Mouse (Mus musculus) C2C12 (cell line): ENCODE measurements around the gene Tubb1. TPM values are rescaled to one million over a fixed set of nuclear protein-coding genes. Genes with fewer than 3 reads are reported as not detected.
A peak's percentile ranks its signal among the peaks of the same experiment; 100 is the strongest.

Experiments used
- H3K27me3 ChIP-seq: one replicate; pipeline ENCODE4 v1.6.1; 2011; ENCODE audit not compliant: control insufficient read depth, insufficient read depth, insufficient read length
- H3K36me3 ChIP-seq: one replicate; pipeline ENCODE4 v1.6.1; 2011; ENCODE audit not compliant: control insufficient read depth, insufficient read depth
- H3K4me3 ChIP-seq: one replicate; pipeline ENCODE4 v1.5.1; 2011; ENCODE audit warnings: mild to moderate bottlenecking, control low read depth; ENCODE audit not compliant: poor library complexity, insufficient read depth, severe bottlenecking
- H3K79me2 ChIP-seq: one replicate; pipeline ENCODE4 v1.6.1; 2011; ENCODE audit not compliant: control insufficient read depth, insufficient read depth
- H3K79me3 ChIP-seq: one replicate; pipeline ENCODE4 v1.6.1; 2011; ENCODE audit warnings: low read depth, control low read depth
- H3ac ChIP-seq: one replicate; pipeline ENCODE3; 2011; ENCODE audit warnings: low read depth; ENCODE audit not compliant: control insufficient read depth, insufficient read length
- CEBPB ChIP-seq: IDR thresholded peaks from one replicate; pipeline ENCODE4 v1.6.1; 2011; ENCODE audit warnings: low read depth, mild to moderate bottlenecking, control low read depth, moderate library complexity
- CTCF ChIP-seq: IDR thresholded peaks from one replicate; pipeline ENCODE4 v1.5.1; 2011; ENCODE audit not compliant: control insufficient read depth, insufficient read depth, insufficient read length
- FOSL1 ChIP-seq: IDR thresholded peaks from one replicate; pipeline ENCODE4 v1.8.0; 2011; ENCODE audit warnings: mild to moderate bottlenecking, low read length; ENCODE audit not compliant: poor library complexity, insufficient read depth, severe bottlenecking
- MAX ChIP-seq: IDR thresholded peaks from one replicate; pipeline ENCODE4 v1.6.1; 2011; ENCODE audit warnings: mild to moderate bottlenecking, control low read depth
- MYOD1 ChIP-seq: IDR thresholded peaks from one replicate; pipeline ENCODE4 v1.6.1; 2011; ENCODE audit warnings: low read depth; ENCODE audit not compliant: control insufficient read depth, insufficient read length
- MYOG ChIP-seq: IDR thresholded peaks from one replicate; pipeline ENCODE4 v1.6.1; 2011; ENCODE audit not compliant: control insufficient read depth, insufficient read length; ENCODE audit errors: extremely low read depth
- USF1 ChIP-seq: IDR thresholded peaks from one replicate; pipeline ENCODE4 v1.6.1; 2011; ENCODE audit warnings: low read depth, mild to moderate bottlenecking, control low read depth, moderate library complexity
- polyA plus RNA-seq: library from polyadenylated mRNA; unstranded; fragments of >200 nt; fragmentation: generic; extraction: Trizol; gene quantifications from one replicate; pipeline ENCODE4 v1.2.1, GENCODE M21; 2012; ENCODE audit warnings: missing spikeins

Tubb1 gene
- polyA plus RNA-seq, 1 experiment, result not detected

- Histone ChIP-seq H3K79me2 (peaks cover 66% of the 10 kb centered on the region), H3K36me3 (peaks cover 59% of the 10 kb centered on the region), H3ac (no peak overlapping the region), H3K27me3 (no peaks in the 10 kb centered on the region), H3K79me3 (peaks cover 62% of the 10 kb centered on the region), H3K4me3 (no peak overlapping the region)
- no peak for TF ChIP-seq CTCF
- TF ChIP-seq MYOD1, result no peak
- TF ChIP-seq CEBPB, result no peak
- no peak for TF ChIP-seq MAX
- TF ChIP-seq FOSL1, result no peak
- no peak for TF ChIP-seq USF1
- TF ChIP-seq MYOG, result no peak
Observed at GRCm38 (mm10) chr2:174470333-174470732, 19.8 kb downstream of the Tubb1 start.

- no peak overlapping the region for H3ac ChIP-seq
- peaks cover 66% of the 10 kb centered on the region for H3K79me2 ChIP-seq
- no peak overlapping the region for H3K4me3 ChIP-seq
- no peak for TF ChIP-seq FOSL1
- no peak for TF ChIP-seq MAX
- TF ChIP-seq CTCF, result no peak
- TF ChIP-seq MYOG, result no peak
- no peak for TF ChIP-seq CEBPB
- TF ChIP-seq USF1, result no peak
- no peak for TF ChIP-seq MYOD1
- no peaks in the 10 kb centered on the region for H3K27me3 ChIP-seq
- H3K79me3 ChIP-seq, result peaks cover 60% of the 10 kb centered on the region
- peaks cover 54% of the 10 kb centered on the region for H3K36me3 ChIP-seq
Observed at GRCm38 (mm10) chr2:174470786-174471405, 20.4 kb downstream of the Tubb1 start.

GRCm38 (mm10) chr2:174472407-174472806 lies 21.9 kb downstream of the Tubb1 start:
- TF ChIP-seq USF1 (no peak), MAX (no peak), MYOG (no peak), CTCF (no peak), CEBPB (no peak), MYOD1 (no peak), FOSL1 (no peak)
- Histone ChIP-seq H3K27me3 (no peaks in the 10 kb centered on the region), H3K36me3 (peaks cover 40% of the 10 kb centered on the region), H3K79me2 (peaks cover 54% of the 10 kb centered on the region), H3ac (peak overlapping the region; percentile 88), H3K4me3 (peak overlapping the region; percentile 83), H3K79me3 (peaks cover 51% of the 10 kb centered on the region)

GRCm38 (mm10) chr2:174472818-174473549 lies 22.5 kb downstream of the Tubb1 start, which contains the start of gene Prelid3b:
Prelid3b (minus strand) TSS chr2:174473081.
- H3K36me3 ChIP-seq, result peaks cover 37% of the 10 kb centered on the region
- peak within 1 kb of the TSS; percentile 83 for H3K4me3 ChIP-seq
- TF ChIP-seq CTCF, result no peak
- no peaks in the 10 kb centered on the region for H3K27me3 ChIP-seq
- H3ac ChIP-seq, result peak within 1 kb of the TSS; percentile 88
- peaks cover 48% of the 10 kb centered on the region for H3K79me2 ChIP-seq
- peaks cover 45% of the 10 kb centered on the region for H3K79me3 ChIP-seq

GRCm38 (mm10) chr2:174473550-174473927 lies 23.0 kb downstream of the Tubb1 start:
- H3ac ChIP-seq, result peak overlapping the region; percentile 15
- peaks cover 40% of the 10 kb centered on the region for H3K79me3 ChIP-seq
- H3K4me3 ChIP-seq, result peak overlapping the region; percentile 16
- peaks cover 31% of the 10 kb centered on the region for H3K36me3 ChIP-seq
- TF ChIP-seq MAX (peak; percentile 39), MYOG (no peak)
- no peaks in the 10 kb centered on the region for H3K27me3 ChIP-seq
- peaks cover 42% of the 10 kb centered on the region for H3K79me2 ChIP-seq

- TF ChIP-seq MYOD1 (no peak), MYOG (no peak), MAX (no peak), CTCF (no peak), FOSL1 (no peak), CEBPB (no peak), USF1 (no peak)
- H3K4me3 ChIP-seq, result no peak overlapping the region
- no peak overlapping the region for H3ac ChIP-seq
- H3K79me2 ChIP-seq, result peaks cover under 1% of the 10 kb centered on the region
- H3K79me3 ChIP-seq, result no peaks in the 10 kb centered on the region
- H3K36me3 ChIP-seq, result no peaks in the 10 kb centered on the region
- H3K27me3 ChIP-seq, result no peaks in the 10 kb centered on the region
Observed at GRCm38 (mm10) chr2:174477543-174478319, 27.2 kb downstream of the Tubb1 start.
